In the genomic region with DNA sequence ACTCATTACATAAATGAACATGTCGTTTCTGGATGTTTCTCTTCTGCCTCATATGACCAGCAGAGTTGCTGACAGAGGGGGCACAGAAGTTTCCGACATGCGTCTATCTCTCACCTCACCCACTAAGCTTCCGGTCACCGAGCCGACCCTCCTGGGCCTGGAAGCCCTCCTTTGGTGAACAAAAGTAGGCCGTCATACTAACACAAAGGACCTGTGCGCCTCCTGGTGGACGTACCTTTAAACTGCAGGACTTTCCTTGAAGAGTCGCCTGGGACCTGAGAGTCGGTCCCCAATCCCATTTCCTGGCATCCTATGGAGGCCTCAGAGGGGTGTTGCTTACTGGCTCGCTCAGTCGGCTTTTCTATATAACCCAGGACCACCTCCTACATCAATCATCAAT, we compare ENCODE assay signal across 8 mouse cellular contexts. TPM values are rescaled to one million over a fixed set of nuclear protein-coding genes. Genes with fewer than 3 reads are reported as not detected.
DNase-seq lines count a peak whose midpoint lies in the region; ATAC-seq and TF ChIP-seq lines count a peak whose summit lies in the region.

No protein-coding gene starts in this region.

- no peaks in the 10 kb centered on the region for H3K36me3 ChIP-seq in forebrain, embryonic 10.5 days (replicated peaks)
- H3K36me3 ChIP-seq in forebrain, embryonic 12.5 days (replicated peaks) = no peaks in the 10 kb centered on the region
- no peaks in the 10 kb centered on the region for H3K36me3 ChIP-seq in forebrain, embryonic 14.5 days (ENCODE audit: control insufficient read depth, insufficient read depth, low read length)

- peaks cover 31% of the 10 kb centered on the region for H3K4me1 ChIP-seq in forebrain, embryonic 10.5 days
- H3K4me1 ChIP-seq in forebrain, embryonic 12.5 days = peaks cover 13% of the 10 kb centered on the region
- peaks cover 8% of the 10 kb centered on the region for H3K4me1 ChIP-seq in forebrain, embryonic 14.5 days (ENCODE audit: control insufficient read depth, insufficient read depth, low read length)

- DNase-seq in forebrain, embryonic 10.5 days (ENCODE audit: extremely low spot score, low spot score) = peak; percentile 83
- DNase-seq in c-Kit-positive CD71-negative TER-119-negative erythroid progenitor cells, embryonic 14.5 days (ENCODE audit: low read depth) = peak; percentile 60
- peak; percentile 91 for DNase-seq in forebrain, embryonic 14.5 days (ENCODE audit: low spot score)
- peak; percentile 49 for DNase-seq in heart, postnatal 25 days (ENCODE audit: low spot score)
- peak; percentile 78 to 81 for DNase-seq in left cerebral cortex, adult 2 months (ENCODE audit: extremely low spot score in 1 of 2, low spot score in 2 of 2)
- DNase-seq in mesoderm, embryonic 11.5 days (ENCODE audit: low read depth, low spot score) = peak; percentile 86
- peak; percentile 55 to 70 for DNase-seq in spleen, postnatal 36 days (ENCODE audit: low spot score in 2 of 2)

- no peaks in the 10 kb centered on the region for H3K9me3 ChIP-seq in forebrain, embryonic 10.5 days
- H3K9me3 ChIP-seq in forebrain, embryonic 12.5 days = no peaks in the 10 kb centered on the region
- H3K9me3 ChIP-seq in forebrain, embryonic 14.5 days (replicated peaks; ENCODE audit: control insufficient read depth, low read length) = no peaks in the 10 kb centered on the region

- no peak overlapping the region for H3K27ac ChIP-seq in forebrain, embryonic 10.5 days
- H3K27ac ChIP-seq in forebrain, embryonic 12.5 days = no peak overlapping the region
- H3K27ac ChIP-seq in forebrain, embryonic 14.5 days (ENCODE audit: low read depth, low read length) = no peak overlapping the region
- H3K27ac ChIP-seq in left cerebral cortex, adult 2 months = 0 out of 2 replicates have a peak overlapping the region, but pooled peaks have one; percentile 48

- WGBS in forebrain, embryonic 10.5 days = 14% methylated on average over 13 of the region's 13 CpGs
- 18% methylated on average over 13 of the region's 13 CpGs for WGBS in forebrain, embryonic 12.5 days
- WGBS in forebrain, embryonic 14.5 days = 12% methylated on average over 13 of the region's 13 CpGs

- peak; percentile 92 for TF ChIP-seq CTCF in left cerebral cortex, adult 2 months (IDR thresholded peaks at IDR 0.05)

- intact Hi-C loops in heart, postnatal 25 days (cut with DNase I) = loop anchor here (1.0 to 2.0 kb wide), 3 partner anchors 22 to 236 kb away; partner anchors contain the start of gene Slc26a8
- intact Hi-C loops in left cerebral cortex, adult 2 months (cut with DNase I) = loop anchor here (1.0 to 2.0 kb wide), 4 partner anchors 22 to 235 kb away; partner anchors contain the start of gene Mapk14

- no peaks in the 10 kb centered on the region for H3K27me3 ChIP-seq in forebrain, embryonic 10.5 days (ENCODE audit: poor library complexity, severe bottlenecking)
- H3K27me3 ChIP-seq in forebrain, embryonic 12.5 days = peaks cover 4% of the 10 kb centered on the region; the same call in 1 of the 2 replicates
- H3K27me3 ChIP-seq in forebrain, embryonic 14.5 days (replicated peaks; ENCODE audit: control insufficient read depth, insufficient read depth, low read length) = no peaks in the 10 kb centered on the region

- ATAC-seq in forebrain, embryonic 12.5 days (ENCODE audit: low FRiP score) = no peak
- ATAC-seq in forebrain, embryonic 14.5 days = no peak; the same call in 1 of the 2 replicates

- H3K9ac ChIP-seq in forebrain, embryonic 12.5 days = no peak overlapping the region
- no peak overlapping the region for H3K9ac ChIP-seq in forebrain, embryonic 14.5 days (ENCODE audit: low read length)

- H3K4me3 ChIP-seq in forebrain, embryonic 10.5 days = no peak overlapping the region
- H3K4me3 ChIP-seq in forebrain, embryonic 12.5 days (replicated peaks) = no peak overlapping the region
- H3K4me3 ChIP-seq in forebrain, embryonic 14.5 days (ENCODE audit: low read depth, low read length) = no peak overlapping the region
- no peak overlapping the region for H3K4me3 ChIP-seq in left cerebral cortex, adult 2 months

- H3K4me2 ChIP-seq in forebrain, embryonic 12.5 days = no peak overlapping the region
- H3K4me2 ChIP-seq in forebrain, embryonic 14.5 days (ENCODE audit: low read length) = no peak overlapping the region

RNA-seq across cellular contexts. Expression of gene 4930539E08Rik, which starts 11.3 kb away (rescaled TPM):
- 0.02 and 0.11 TPM in 2 replicates for polyA plus RNA-seq in forebrain, embryonic 10.5 days (2016; fragmentation: Nextera tagmentation; extraction: Ambion mirVana)
- 0.23 TPM in 2 replicates for polyA plus RNA-seq in forebrain, embryonic 12.5 days (2016; fragmentation: Nextera tagmentation; extraction: Ambion mirVana)
- polyA plus RNA-seq in forebrain, embryonic 14.5 days (2014; fragmentation: Nextera tagmentation; extraction: Ambion mirVana) = 0.50 and 0.62 TPM in 2 replicates
- total RNA-seq in heart, postnatal 25 days (2021) = under 1 TPM; 0.05 to 0.50 TPM
- total RNA-seq in left cerebral cortex, adult 2 months (2021) = 10 to 100 TPM in 1 of 2 experiments, 1 to 10 TPM in 1; 9.4 to 11.2 TPM

RNA-seq across cellular contexts. Expression of gene Pxt1, which starts 17.3 kb away (rescaled TPM):
- polyA plus RNA-seq in forebrain, embryonic 10.5 days (2016; fragmentation: Nextera tagmentation; extraction: Ambion mirVana) = not detected in 2 replicates
- 0.44 TPM in 1 of 2 replicates, not detected in the other for polyA plus RNA-seq in forebrain, embryonic 12.5 days (2016; fragmentation: Nextera tagmentation; extraction: Ambion mirVana)
- not detected in 2 replicates for polyA plus RNA-seq in forebrain, embryonic 14.5 days (2014; fragmentation: Nextera tagmentation; extraction: Ambion mirVana)
- under 1 TPM in 1 of 2 experiments, not detected in 1; 0.42 TPM for total RNA-seq in heart, postnatal 25 days (2021)
- not detected for total RNA-seq in left cerebral cortex, adult 2 months (2021)

RNA-seq across cellular contexts. Expression of gene Kctd20, which starts 25.4 kb away (rescaled TPM):
- 111 and 113 TPM in 2 replicates for polyA plus RNA-seq in forebrain, embryonic 10.5 days (2016; fragmentation: Nextera tagmentation; extraction: Ambion mirVana)
- polyA plus RNA-seq in forebrain, embryonic 12.5 days (2016; fragmentation: Nextera tagmentation; extraction: Ambion mirVana) = 127 and 129 TPM in 2 replicates
- 84.4 and 99.1 TPM in 2 replicates for polyA plus RNA-seq in forebrain, embryonic 14.5 days (2014; fragmentation: Nextera tagmentation; extraction: Ambion mirVana)
- total RNA-seq in heart, postnatal 25 days (2021) = 10 to 100 TPM; 54.9 to 64.2 TPM
- 10 to 100 TPM; 65.2 to 74.7 TPM for total RNA-seq in left cerebral cortex, adult 2 months (2021)
